Mouse (Mus musculus): ENCODE data around the gene D330045A20Rik. TPM values are rescaled to one million over a fixed set of nuclear protein-coding genes. Genes with fewer than 3 reads are reported as not detected.
"Not testable (repeated sequence)": the region's sequence is repeated elsewhere in the genome, so short reads cannot be mapped to it uniquely, and the experiment has no call there.

The D330045A20Rik gene
- under 1 TPM; 0.19 to 0.39 TPM for total RNA-seq (2021)

GRCm38 (mm10) chrX:139480022-139480894 is at the start of gene D330045A20Rik:
TSS of gene D330045A20Rik (plus strand) at chrX:139480367.
- peak in 1 of 2 experiments; percentile 4 for DNase-seq (ENCODE audit: extremely low spot score in 1 of 2, low spot score in 1 of 2)

DNA sequence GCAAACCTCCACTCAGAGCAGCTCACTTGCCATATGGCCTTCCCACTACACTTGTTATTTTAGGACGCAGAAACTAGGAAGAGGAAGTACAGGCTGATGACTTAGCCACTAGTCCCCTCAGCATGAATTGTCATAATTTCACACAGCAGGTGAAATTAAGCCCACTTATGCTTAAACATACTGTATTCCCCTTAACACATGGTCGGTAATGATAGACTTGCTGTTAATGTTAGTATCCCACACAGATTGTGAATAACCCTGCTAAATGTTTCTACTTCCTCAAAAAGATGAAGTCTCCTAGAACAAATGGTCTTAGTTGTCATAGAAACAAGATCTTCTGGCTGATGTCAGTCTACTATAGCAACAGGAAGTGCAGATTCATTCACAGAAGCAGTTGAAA is 47.6 kb upstream of the D330045A20Rik start:
- DNase-seq (ENCODE audit: extremely low spot score in 1 of 2, low spot score in 1 of 2), result no peak

DNA sequence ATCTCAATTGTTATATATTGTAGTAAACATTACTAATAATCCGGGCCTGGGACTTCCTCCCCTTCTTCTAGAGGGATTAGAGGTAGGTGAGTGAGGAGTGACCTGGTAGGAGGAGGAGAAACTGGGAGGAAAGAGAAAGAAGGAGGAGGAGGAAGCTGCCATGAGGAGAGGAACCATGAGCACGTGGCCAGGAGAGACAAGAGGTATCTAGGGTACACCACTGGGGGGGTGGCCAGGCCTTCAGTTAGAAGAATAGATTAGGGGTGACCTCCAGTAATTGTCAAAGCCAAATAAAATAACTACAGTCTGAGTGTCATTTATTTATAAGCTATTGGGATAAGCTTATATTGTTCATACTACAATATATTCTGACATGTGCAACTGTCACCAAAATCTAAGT is 45.0 kb upstream of the D330045A20Rik start:
- DNase-seq (ENCODE audit: extremely low spot score in 1 of 2, low spot score in 1 of 2), result no peak

GRCm38 (mm10) chrX:139441057-139441456 is 39.1 kb upstream of the D330045A20Rik start:
- DNase-seq (ENCODE audit: extremely low spot score in 1 of 2, low spot score in 1 of 2), result not testable (repeated sequence)

DNA sequence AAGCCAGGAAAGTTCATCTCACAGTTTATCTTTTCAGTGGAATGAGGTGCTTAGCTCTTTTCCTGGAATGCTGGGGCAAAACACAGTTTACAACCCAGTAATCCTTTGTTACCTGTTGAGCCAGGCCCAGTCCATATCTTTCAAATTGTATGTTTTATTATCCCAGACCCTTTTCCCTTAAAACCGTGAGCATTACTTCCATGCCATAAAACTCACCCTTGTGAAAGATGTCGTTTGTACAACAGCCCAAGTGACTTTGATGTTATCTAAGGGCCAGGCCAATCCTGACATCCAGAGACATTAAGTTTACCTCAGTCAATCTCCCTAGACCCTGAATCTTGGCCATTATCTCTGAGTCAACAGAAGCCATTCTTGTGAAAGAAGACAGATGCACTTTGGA is 23.4 kb upstream of the D330045A20Rik start:
- no peak for DNase-seq (ENCODE audit: extremely low spot score in 1 of 2, low spot score in 1 of 2)

GRCm38 (mm10) chrX:139482083-139482482 is 1.9 kb downstream of the D330045A20Rik start:
- DNase-seq (ENCODE audit: extremely low spot score in 1 of 2, low spot score in 1 of 2), result no peak

DNA sequence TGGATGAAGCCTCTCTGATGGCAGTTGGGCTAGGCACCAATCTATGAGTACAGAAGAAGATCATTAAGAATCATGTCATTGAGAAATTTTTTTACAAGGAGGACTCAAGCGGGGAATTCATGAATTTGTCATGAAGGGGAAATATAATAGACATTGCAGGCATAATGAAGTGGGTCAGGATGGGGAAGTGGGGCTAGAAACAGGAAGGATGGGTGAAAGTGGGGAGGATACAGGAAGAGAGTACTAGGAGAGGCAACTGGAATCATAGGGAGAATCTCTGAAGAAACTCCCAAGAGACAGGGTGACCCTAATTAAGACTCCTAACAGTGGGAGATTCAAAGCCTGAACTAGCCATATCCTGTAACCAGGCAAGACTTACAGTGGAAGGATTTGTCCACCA is 4.8 kb downstream of the D330045A20Rik start:
- DNase-seq (ENCODE audit: extremely low spot score in 1 of 2, low spot score in 1 of 2), result no peak

GRCm38 (mm10) chrX:139516156-139516555 is 36.0 kb downstream of the D330045A20Rik start:
- no peak for DNase-seq (ENCODE audit: extremely low spot score in 1 of 2, low spot score in 1 of 2)

- DNase-seq (ENCODE audit: extremely low spot score in 1 of 2, low spot score in 1 of 2), result no peak
These were observed 39.1 kb downstream of the D330045A20Rik start for GRCm38 (mm10) chrX:139519251-139519650.

DNA sequence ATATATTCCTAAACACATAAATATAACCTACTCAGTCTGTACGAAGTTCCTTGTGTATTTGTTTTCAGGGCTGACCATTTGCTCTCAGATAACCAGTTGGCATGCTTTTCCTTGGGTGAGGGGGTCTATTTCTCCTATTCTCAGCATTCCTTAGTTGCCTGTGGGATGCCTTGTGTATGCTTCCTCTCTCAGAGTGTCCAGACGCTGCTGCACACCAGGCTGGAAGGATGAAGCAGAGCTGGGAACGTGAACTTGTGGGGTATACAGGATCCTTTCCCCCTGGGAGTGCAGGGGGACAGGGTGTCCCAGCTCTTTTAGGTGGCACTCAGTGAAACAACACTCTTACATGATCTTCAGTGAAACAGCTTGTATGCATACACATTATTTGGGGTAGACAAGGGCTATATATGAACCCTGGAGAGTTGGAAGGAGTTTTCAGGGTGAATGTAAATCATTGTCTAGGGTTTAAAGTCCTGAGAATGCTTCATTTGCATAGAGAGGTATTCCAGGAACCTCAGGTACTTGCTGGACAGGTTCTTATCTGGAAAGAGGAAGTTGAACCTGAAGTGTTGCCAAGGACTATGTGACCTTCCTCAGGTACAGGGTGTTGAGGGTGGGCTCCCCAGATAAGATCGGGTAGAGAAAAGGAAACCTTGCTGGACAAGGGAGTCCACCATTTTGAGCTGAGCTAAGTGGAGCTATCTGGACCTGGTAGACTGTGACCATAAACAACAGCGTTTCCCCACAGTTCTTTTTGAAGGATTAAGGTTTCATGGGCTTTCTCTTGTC is 44.3 kb downstream of the D330045A20Rik start:
- DNase-seq (ENCODE audit: extremely low spot score in 1 of 2, low spot score in 1 of 2), result no peak

DNA sequence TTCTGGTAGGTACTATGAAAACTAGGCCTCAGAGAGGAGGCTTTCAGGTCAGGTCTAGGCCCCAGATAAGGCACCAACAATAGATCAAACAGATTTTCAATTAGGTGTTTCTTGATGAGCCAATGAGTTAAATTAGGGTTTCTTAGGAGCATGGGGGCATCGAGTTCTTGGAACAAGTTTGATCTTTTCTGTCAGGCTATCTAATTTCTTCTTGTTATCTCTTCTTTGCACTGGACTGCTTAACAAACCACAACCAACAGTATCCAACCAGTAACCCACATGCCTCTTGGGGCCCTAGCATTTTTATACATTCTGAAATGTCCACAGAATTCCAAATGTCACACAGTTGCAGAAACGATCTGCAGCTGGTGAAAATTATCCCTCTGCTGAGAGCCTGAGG is 45.6 kb downstream of the D330045A20Rik start:
- no peak for DNase-seq (ENCODE audit: extremely low spot score in 1 of 2, low spot score in 1 of 2)

- DNase-seq (ENCODE audit: extremely low spot score in 1 of 2, low spot score in 1 of 2), result no peak
These were observed 46.8 kb downstream of the D330045A20Rik start for GRCm38 (mm10) chrX:139526984-139527383.

DNA sequence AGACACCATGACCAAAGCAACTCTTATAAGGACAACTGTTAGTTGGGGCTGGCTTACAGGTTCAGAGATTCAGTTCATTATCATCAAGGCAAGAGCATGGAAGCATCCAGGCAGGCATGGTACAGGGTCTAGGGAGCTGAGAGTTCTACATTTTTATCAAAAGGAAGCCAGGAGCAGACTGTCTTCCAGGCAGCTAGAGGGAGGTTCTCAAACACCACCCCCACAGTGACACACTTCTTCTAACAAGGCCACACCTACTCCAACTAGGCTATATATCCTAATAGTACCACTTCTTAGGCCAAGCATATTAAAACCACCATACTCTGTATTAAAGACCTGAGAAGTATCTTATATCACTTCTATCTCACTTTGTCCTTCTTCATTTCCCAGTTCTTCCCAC is 49.5 kb downstream of the D330045A20Rik start:
- DNase-seq (ENCODE audit: extremely low spot score in 1 of 2, low spot score in 1 of 2), result no peak

GRCm38 (mm10) chrX:139532293-139532692 is 52.1 kb downstream of the D330045A20Rik start:
- DNase-seq (ENCODE audit: extremely low spot score in 1 of 2, low spot score in 1 of 2), result no peak

- DNase-seq (ENCODE audit: extremely low spot score in 1 of 2, low spot score in 1 of 2), result no peak
These were observed 57.7 kb downstream of the D330045A20Rik start for GRCm38 (mm10) chrX:139537641-139538397.

DNA sequence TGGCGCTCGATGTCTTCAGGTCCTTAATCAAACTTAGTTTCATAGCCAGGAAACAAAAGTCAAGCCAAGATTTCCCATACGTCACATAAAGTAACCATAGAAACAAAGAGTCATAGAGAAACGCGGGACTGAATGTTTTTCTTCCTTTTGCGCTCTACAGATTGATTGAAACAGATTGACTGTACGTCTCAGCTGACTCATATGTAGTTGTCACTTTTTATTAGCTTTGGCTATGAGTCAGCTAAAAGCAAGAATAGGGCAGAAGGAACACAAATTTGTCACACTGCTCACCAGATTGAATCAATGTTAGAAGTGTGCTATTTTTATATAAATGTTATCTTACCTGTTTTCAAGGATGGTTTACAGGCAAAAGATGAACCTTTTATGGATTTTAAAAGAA is 63.6 kb downstream of the D330045A20Rik start:
- no peak for DNase-seq (ENCODE audit: extremely low spot score in 1 of 2, low spot score in 1 of 2)

DNA sequence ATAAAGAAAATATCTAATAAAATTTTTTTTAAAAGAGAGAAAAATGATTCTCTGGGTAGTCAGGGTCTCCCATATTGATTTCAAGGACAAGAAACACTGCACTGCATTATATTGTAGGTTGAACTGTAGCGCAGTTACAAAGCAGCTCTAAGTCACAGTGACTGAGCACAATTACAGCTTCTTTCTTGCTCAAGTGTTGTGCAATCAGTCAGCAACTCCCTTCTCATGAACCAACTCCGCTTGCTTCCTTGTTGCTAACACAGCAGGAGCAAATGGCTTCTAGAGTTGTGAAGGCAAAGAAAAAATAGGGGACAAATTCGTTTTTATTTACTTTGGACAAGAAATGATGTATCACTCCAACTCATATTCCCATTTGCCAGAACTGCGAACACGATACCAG is 70.3 kb downstream of the D330045A20Rik start:
- DNase-seq (ENCODE audit: extremely low spot score in 1 of 2, low spot score in 1 of 2), result no peak

- no peak for DNase-seq (ENCODE audit: extremely low spot score in 1 of 2, low spot score in 1 of 2)
These were observed 71.9 kb downstream of the D330045A20Rik start for GRCm38 (mm10) chrX:139552090-139552489.

- no peak for DNase-seq (ENCODE audit: extremely low spot score in 1 of 2, low spot score in 1 of 2)
These were observed 82.2 kb downstream of the D330045A20Rik start for GRCm38 (mm10) chrX:139562255-139562924.

- no peak for DNase-seq (ENCODE audit: extremely low spot score in 1 of 2, low spot score in 1 of 2)
These were observed 82.8 kb downstream of the D330045A20Rik start, which contains the start of gene Rnf128 for GRCm38 (mm10) chrX:139562925-139563461. TSS of gene Rnf128 (plus strand) at chrX:139563316.

Data from layer of hippocampus, postnatal 25 days (tissue).